Comparison of ENCODE assay signal across 8 mouse cellular contexts in genomic region chr7:36696406-36697117, GRCm38 (mm10). TPM values are rescaled to one million over a fixed set of nuclear protein-coding genes. Genes with fewer than 3 reads are reported as not detected.
DNase-seq lines count a peak whose midpoint lies in the region; ATAC-seq and TF ChIP-seq lines count a peak whose summit lies in the region.

No protein-coding gene starts in this region.

- TF ChIP-seq CTCF in spleen, adult 2 months (IDR thresholded peaks at IDR 0.05; ENCODE audit: extremely low read depth, insufficient read depth, insufficient read length, insufficient replicate concordance), result no peak
- TF ChIP-seq CTCF in liver, adult 2 months (IDR thresholded peaks at IDR 0.05; ENCODE audit: low read depth, low read length), result no peak

- peak overlapping the region; percentile 94 for H3K4me2 ChIP-seq in intestine, embryonic 14.5 days (ENCODE audit: low read length)
- peak overlapping the region; percentile 99 for H3K4me2 ChIP-seq in midbrain, embryonic 16.5 days (ENCODE audit: low read length)

- 1% methylated on average over 51 of the region's 62 CpGs for WGBS in spleen, adult 2 months
- under 1% methylated on average over 62 of the region's 62 CpGs for WGBS in intestine, embryonic 14.5 days
- under 1% methylated on average over 62 of the region's 62 CpGs for whole genome bisulfite sequencing in liver, adult 2 months
- under 1% methylated on average over 41 of the region's 62 CpGs for WGBS in midbrain, embryonic 16.5 days

- H3K27ac ChIP-seq in spleen, adult 2 months (ENCODE audit: insufficient read depth, low read length), result peak overlapping the region; percentile 47
- peak overlapping the region; percentile 90 for H3K27ac ChIP-seq in intestine, embryonic 14.5 days (ENCODE audit: low read depth)
- H3K27ac ChIP-seq in liver, adult 2 months (replicated peaks; ENCODE audit: insufficient read depth, low read depth, low read length), result peak overlapping the region; percentile 82
- peak overlapping the region; percentile 77 for H3K27ac ChIP-seq in midbrain, embryonic 16.5 days (ENCODE audit: low read length)

- H3K79me2 ChIP-seq in liver, adult 2 months (ENCODE audit: control insufficient read depth, insufficient read depth, low read length), result no peaks in the 10 kb centered on the region

- peak overlapping the region; percentile 76 for H3K9ac ChIP-seq in intestine, embryonic 14.5 days (ENCODE audit: low read length)
- peak overlapping the region; percentile 68 for H3K9ac ChIP-seq in liver, adult 2 months (ENCODE audit: low read depth, low read length)
- H3K9ac ChIP-seq in midbrain, embryonic 16.5 days (ENCODE audit: low read depth, low read length), result peak overlapping the region; percentile 77

- peaks cover 19% of the 10 kb centered on the region for H3K27me3 ChIP-seq in spleen, adult 2 months (ENCODE audit: control insufficient read depth, insufficient read depth, low read length)
- H3K27me3 ChIP-seq in intestine, embryonic 14.5 days (replicated peaks; ENCODE audit: control insufficient read depth, insufficient read depth, low read length), result peaks cover 29% of the 10 kb centered on the region
- H3K27me3 ChIP-seq in liver, adult 2 months (ENCODE audit: control insufficient read depth, insufficient read depth, low read length), result peaks cover 19% of the 10 kb centered on the region
- peaks cover 32% of the 10 kb centered on the region for H3K27me3 ChIP-seq in midbrain, embryonic 16.5 days (ENCODE audit: control insufficient read depth, insufficient read depth, low read depth, low read length)

- H3K9me3 ChIP-seq in intestine, embryonic 14.5 days (ENCODE audit: control insufficient read depth, low read length), result no peaks in the 10 kb centered on the region
- no peaks in the 10 kb centered on the region for H3K9me3 ChIP-seq in midbrain, embryonic 16.5 days (replicated peaks; ENCODE audit: control insufficient read depth, low read length, poor library complexity, severe bottlenecking)

- peak overlapping the region; percentile 50; the same call in 1 of the 2 replicates for H3K4me3 ChIP-seq in spleen, adult 2 months (ENCODE audit: extremely low read depth, insufficient read depth, insufficient read length)
- H3K4me3 ChIP-seq in intestine, embryonic 14.5 days (ENCODE audit: low read depth, low read length), result peak overlapping the region; percentile 72
- peak overlapping the region; percentile 63 for H3K4me3 ChIP-seq in liver, adult 2 months (ENCODE audit: insufficient read depth, low read depth, low read length)
- peak overlapping the region; percentile 91 for H3K4me3 ChIP-seq in midbrain, embryonic 16.5 days (ENCODE audit: low read depth, low read length)

- ATAC-seq in intestine, embryonic 14.5 days (replicated peaks; ENCODE audit: low FRiP score, low TSS enrichment, low read depth), result peak; percentile 20; the same call in 1 of the 2 replicates
- peak; percentile 53 for ATAC-seq in midbrain, embryonic 16.5 days

- H3K4me1 ChIP-seq in spleen, adult 2 months (ENCODE audit: control insufficient read depth, insufficient read depth, insufficient read length), result peaks cover 2% of the 10 kb centered on the region; the same call in 1 of the 2 replicates
- H3K4me1 ChIP-seq in intestine, embryonic 14.5 days (replicated peaks; ENCODE audit: control insufficient read depth, insufficient read depth, low read length), result peaks cover 41% of the 10 kb centered on the region
- H3K4me1 ChIP-seq in liver, adult 2 months (ENCODE audit: control insufficient read depth, insufficient read depth, low read length), result peaks cover 2% of the 10 kb centered on the region; the same call in 1 of the 2 replicates
- H3K4me1 ChIP-seq in midbrain, embryonic 16.5 days (ENCODE audit: control insufficient read depth, insufficient read depth, low read length), result peaks cover 25% of the 10 kb centered on the region

- TF ChIP-seq POLR2A in spleen, adult 2 months (IDR thresholded peaks at IDR 0.05; ENCODE audit: low read depth, low read length), result no peak
- TF ChIP-seq POLR2A in liver, adult 2 months (IDR thresholded peaks at IDR 0.05; ENCODE audit: extremely low read depth, insufficient read depth, low read length), result no peak

- H3K36me3 ChIP-seq in spleen, adult 2 months (ENCODE audit: control insufficient read depth, insufficient read depth, low read length), result no peaks in the 10 kb centered on the region
- no peaks in the 10 kb centered on the region for H3K36me3 ChIP-seq in intestine, embryonic 14.5 days (ENCODE audit: control insufficient read depth, insufficient read depth, low read length)
- no peaks in the 10 kb centered on the region for H3K36me3 ChIP-seq in liver, adult 2 months (ENCODE audit: control insufficient read depth, insufficient read depth, low read length)
- no peaks in the 10 kb centered on the region for H3K36me3 ChIP-seq in midbrain, embryonic 16.5 days (ENCODE audit: control insufficient read depth, insufficient read depth, low read length)

- DNase-seq in spleen, adult 2 months (ENCODE audit: low read depth in 1 of 2, low spot score in 2 of 2), result no peak
- DNase-seq in spleen, postnatal 36 days (ENCODE audit: low spot score in 2 of 2), result no peak
- DNase-seq in cerebellum, postnatal 4 days (ENCODE audit: low spot score in 2 of 2), result peak; percentile 45 to 64
- peak; percentile 57 to 77 for DNase-seq in gastrocnemius, postnatal 4 days (ENCODE audit: low spot score in 2 of 2)
- peak; percentile 83 for DNase-seq in intestine, embryonic 14.5 days (ENCODE audit: low spot score)
- DNase-seq in liver, adult 2 months (ENCODE audit: extremely low read depth, low read depth, low spot score), result no peak
- DNase-seq in thymus, postnatal 4 days, result peak; percentile 61

RNA-seq across cellular contexts. Expression of gene Tshz3, which starts 1.4 kb away (rescaled TPM):
- polyA plus RNA-seq in spleen, adult 2 months (2012; rRNA removed), result 1.6 and 3.1 TPM in 2 replicates
- 10 to 100 TPM; 15.9 to 18.8 TPM for total RNA-seq in gastrocnemius, postnatal 4 days (2021)
- 23.9 and 25.1 TPM in 2 replicates for polyA plus RNA-seq in intestine, embryonic 14.5 days (2014; fragmentation: Nextera tagmentation; extraction: Ambion mirVana)
- 0.28 and 0.47 TPM in 2 replicates for total RNA-seq in liver, adult 2 months (2014; rRNA removed)
- polyA plus RNA-seq in liver, adult 2 months (2012; rRNA removed), result 0.22 and 0.34 TPM in 2 replicates
- 8.9 and 9.9 TPM in 2 replicates for polyA plus RNA-seq in midbrain, embryonic 16.5 days (2015; fragmentation: Nextera tagmentation; extraction: Ambion mirVana)

Comparison
In these comparisons a context has a peak if more than half of its experiments do, and no peak if none do; other contexts are left out.
1. DNase-seq: peak in cerebellum, postnatal 4 days (2 of 2), gastrocnemius, postnatal 4 days (2 of 2), intestine, embryonic 14.5 days (single experiment) and thymus, postnatal 4 days (single experiment); none in spleen, adult 2 months (0 of 2), spleen, postnatal 36 days (0 of 2) and liver, adult 2 months (single experiment).
2. Peak in every context shown above with its lines, with median percentiles within 50 percentile points of each other: H3K27ac ChIP-seq, H3K4me3 ChIP-seq and H3K9ac ChIP-seq.